Mouse (Mus musculus) MEL (cell line): ENCODE data around the gene Zfp384.

Source experiments
- CTCF ChIP-seq, 3 experiments: IDR thresholded peaks in 2 of 3; conservative IDR thresholded peaks in 1 of 3; 2 replicates each; pipeline ENCODE4 v1.5.1; 2011 to 2012; ENCODE audit warnings: low read length in 3 of 3, low read depth in 2 of 3, mild to moderate bottlenecking in 2 of 3, improper control_type of control experiment in 1 of 3, inconsistent platforms in 1 of 3, mixed read lengths in 1 of 3, moderate library complexity in 1 of 3; ENCODE audit not compliant: control insufficient read depth in 1 of 3, insufficient read depth in 1 of 3, poor library complexity in 1 of 3, severe bottlenecking in 1 of 3
- EP300 ChIP-seq, 2 experiments: IDR thresholded peaks; 2 replicates each; pipeline ENCODE4 v1.6.1; 2011; ENCODE audit warnings: improper control_type of control experiment in 2 of 2, low read length in 2 of 2, low read depth in 1 of 2, mild to moderate bottlenecking in 1 of 2
- ETS1 ChIP-seq: IDR thresholded peaks from 2 replicates; pipeline ENCODE4 v1.6.1; 2012; ENCODE audit warnings: low read depth, mild to moderate bottlenecking, inconsistent platforms, low read length, improper control_type of control experiment, moderate library complexity
- GATA1 ChIP-seq: IDR thresholded peaks from 2 replicates; pipeline ENCODE4 v1.6.1; 2011; ENCODE audit warnings: low read depth, low read length, improper control_type of control experiment
- MAX ChIP-seq: IDR thresholded peaks from 2 replicates; pipeline ENCODE4 v1.6.1; 2011; ENCODE audit warnings: low read length, improper control_type of control experiment
- NRF1 ChIP-seq: IDR thresholded peaks from 2 replicates; pipeline ENCODE4 v1.6.1; 2014; ENCODE audit warnings: low read depth, mild to moderate bottlenecking, inconsistent platforms, low read length, improper control_type of control experiment, moderate library complexity; ENCODE audit not compliant: poor library complexity, insufficient read depth, severe bottlenecking
- POLR2A ChIP-seq, 2 experiments: IDR thresholded peaks; 2 replicates each; pipeline ENCODE4 v1.6.1; 2011 to 2012; ENCODE audit warnings: low read length in 2 of 2, mild to moderate bottlenecking in 2 of 2, control low read depth in 1 of 2, improper control_type of control experiment in 1 of 2, low read depth in 1 of 2, moderate library complexity in 1 of 2; ENCODE audit not compliant: control insufficient read depth in 1 of 2, insufficient read depth in 1 of 2, poor library complexity in 1 of 2
- POLR2AphosphoS2 ChIP-seq: IDR thresholded peaks from 2 replicates; pipeline ENCODE4 v1.6.1; 2011; ENCODE audit warnings: low read length, improper control_type of control experiment
- RAD21 ChIP-seq: IDR thresholded peaks from 2 replicates; pipeline ENCODE4 v1.6.1; 2011; ENCODE audit warnings: mild to moderate bottlenecking, low read depth, low read length, improper control_type of control experiment
- SIN3A ChIP-seq: IDR thresholded peaks from 2 replicates; pipeline ENCODE4 v1.6.1; 2012; ENCODE audit warnings: low read length, improper control_type of control experiment, inconsistent platforms
- TCF12 ChIP-seq: IDR thresholded peaks from 2 replicates; pipeline ENCODE4 v1.6.1; 2014; ENCODE audit warnings: low read depth, mild to moderate bottlenecking, inconsistent platforms, low read length, improper control_type of control experiment, moderate library complexity
- USF1 ChIP-seq: IDR thresholded peaks from 2 replicates; pipeline ENCODE4 v1.6.1; 2014; ENCODE audit warnings: low read depth, mild to moderate bottlenecking, inconsistent platforms, low read length, improper control_type of control experiment, moderate library complexity
- USF2 ChIP-seq, 2 experiments: IDR thresholded peaks; 2 replicates each; pipeline ENCODE4 v1.6.1; 2011 to 2012; ENCODE audit warnings: improper control_type of control experiment in 2 of 2, low read length in 2 of 2, borderline replicate concordance in 1 of 2, inconsistent platforms in 1 of 2, low read depth in 1 of 2, mild to moderate bottlenecking in 1 of 2; ENCODE audit not compliant: insufficient read depth in 1 of 2
- ZMIZ1 ChIP-seq: IDR thresholded peaks from 2 replicates; pipeline ENCODE4 v1.6.1; 2012; ENCODE audit warnings: low read depth, mild to moderate bottlenecking, inconsistent platforms, low read length, improper control_type of control experiment, moderate library complexity

- TF ChIP-seq CTCF (IDR thresholded peaks at IDR 0.05 in 2 of 3, conservative IDR thresholded peaks at IDR 0.05 in 1 of 3; ENCODE audit: control insufficient read depth in 1 of 3, insufficient read depth in 1 of 3, low read depth in 2 of 3, low read length in 3 of 3, poor library complexity in 1 of 3, severe bottlenecking in 1 of 3) = no peak
- TF ChIP-seq POLR2A (IDR thresholded peaks at IDR 0.05; ENCODE audit: control insufficient read depth in 1 of 2, insufficient read depth in 1 of 2, low read depth in 1 of 2, low read length in 2 of 2, poor library complexity in 1 of 2) = peak in 1 of 2 experiments; percentile 12; a peak in 1 of 4 replicates
- TF ChIP-seq NRF1 = no peak
- no peak for TF ChIP-seq TCF12
- TF ChIP-seq EP300 (IDR thresholded peaks at IDR 0.05; ENCODE audit: low read depth in 1 of 2, low read length in 2 of 2) = no peak
- no peak for TF ChIP-seq ZMIZ1
- TF ChIP-seq GATA1 = no peak
- TF ChIP-seq POLR2AphosphoS2 = no peak
- TF ChIP-seq MAX = no peak
- no peak for TF ChIP-seq USF1
- no peak for TF ChIP-seq RAD21
- no peak for TF ChIP-seq SIN3A
- TF ChIP-seq ETS1 = no peak
- no peak for TF ChIP-seq USF2 (IDR thresholded peaks at IDR 0.05; ENCODE audit: borderline replicate concordance in 1 of 2, insufficient read depth in 1 of 2, low read depth in 1 of 2, low read length in 2 of 2)
Measured at GRCm38 (mm10) chr6:124961021-124961420, 47.9 kb upstream of the Zfp384 start.
